Mouse (Mus musculus) cortical plate, adult 2 months (tissue): ENCODE data around the gene Sumo3. TPM values are rescaled to one million over a fixed set of nuclear protein-coding genes. Genes with fewer than 3 reads are reported as not detected.
A peak's percentile ranks its signal among the peaks of the same experiment; 100 is the strongest.

ENCODE experiments used
- H3K27ac ChIP-seq: fragments of 200-500 bp; 2 replicates; pipeline ENCODE4 v1.5.1; 2012; ENCODE audit warnings: low read length, control low read depth, inconsistent platforms; ENCODE audit not compliant: insufficient read depth
- H3K4me1 ChIP-seq: fragments of 200-500 bp; 2 replicates; pipeline ENCODE4 v1.6.1; 2011; ENCODE audit warnings: low read length; ENCODE audit not compliant: control insufficient read depth, insufficient read depth
- H3K4me3 ChIP-seq: fragments of 200-500 bp; 2 replicates; pipeline ENCODE4 v1.5.1; 2011; ENCODE audit warnings: mild to moderate bottlenecking, low read length, control low read depth; ENCODE audit not compliant: insufficient read depth
- CTCF ChIP-seq: fragments of 200-500 bp; IDR thresholded peaks from 2 replicates; pipeline ENCODE4 v1.5.1; 2011; ENCODE audit warnings: mild to moderate bottlenecking, control low read depth, low read length; ENCODE audit not compliant: insufficient read depth; ENCODE audit errors: extremely low read depth
- POLR2A ChIP-seq: fragments of 200-500 bp; IDR thresholded peaks from 2 replicates; pipeline ENCODE4 v1.6.1; 2011; ENCODE audit warnings: mild to moderate bottlenecking, low read length, control low read depth; ENCODE audit not compliant: insufficient read depth; ENCODE audit errors: extremely low read depth
- polyA plus RNA-seq: library from polyadenylated mRNA; depleted of rRNA; stranded (reverse); fragments of >200 nt; gene quantifications from 2 replicates; pipeline ENCODE4 v1.2.3, GENCODE M21; 2012; rRNA removed

The Sumo3 gene
- 270 and 272 TPM in 2 replicates for polyA plus RNA-seq

- H3K4me3 ChIP-seq: peak within 1 kb of the TSS; percentile 93
- TF ChIP-seq CTCF (no peak), POLR2A (peak; percentile 71; the same call in 1 of the 2 replicates)
- peak within 1 kb of the TSS; percentile 97 for H3K27ac ChIP-seq
- peaks cover 11% of the 10 kb centered on the region for H3K4me1 ChIP-seq
Measured at GRCm38 (mm10) chr10:77605908-77606826, at the start of gene Sumo3, which contains the start of gene Gm49325. TSS of gene Sumo3 (plus strand) at chr10:77606097. TSS of gene Gm49325 (plus strand) at chr10:77606197.

DNA sequence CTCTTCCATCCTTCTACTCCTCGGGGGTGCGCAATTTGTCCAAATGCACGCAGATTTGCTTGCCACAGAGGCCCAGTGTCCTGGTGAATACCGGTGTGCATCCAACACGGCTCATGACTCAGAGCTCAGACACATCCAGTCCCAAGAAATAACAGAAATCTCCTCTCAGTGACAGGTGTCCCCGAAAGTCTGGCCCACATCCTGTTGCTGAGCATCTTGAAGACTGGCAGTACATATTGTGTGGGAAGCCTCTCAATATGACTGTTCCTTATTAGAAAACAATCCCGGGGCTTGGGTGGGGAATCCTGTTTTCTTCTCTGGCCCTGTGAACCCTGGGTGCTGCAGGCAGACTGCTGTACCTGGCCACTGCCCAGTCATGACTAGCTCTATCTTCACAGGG lies 49.3 kb upstream of the Sumo3 start:
- Histone ChIP-seq H3K4me1 (no peaks in the 10 kb centered on the region), H3K4me3 (no peak overlapping the region), H3K27ac (no peak overlapping the region)
- TF ChIP-seq CTCF (no peak), POLR2A (no peak)

- Histone ChIP-seq H3K4me3 (no peak overlapping the region), H3K27ac (no peak overlapping the region), H3K4me1 (no peaks in the 10 kb centered on the region)
- TF ChIP-seq POLR2A (no peak), CTCF (peak; percentile 47)
Measured at GRCm38 (mm10) chr10:77557641-77558040, 48.3 kb upstream of the Sumo3 start.

DNA sequence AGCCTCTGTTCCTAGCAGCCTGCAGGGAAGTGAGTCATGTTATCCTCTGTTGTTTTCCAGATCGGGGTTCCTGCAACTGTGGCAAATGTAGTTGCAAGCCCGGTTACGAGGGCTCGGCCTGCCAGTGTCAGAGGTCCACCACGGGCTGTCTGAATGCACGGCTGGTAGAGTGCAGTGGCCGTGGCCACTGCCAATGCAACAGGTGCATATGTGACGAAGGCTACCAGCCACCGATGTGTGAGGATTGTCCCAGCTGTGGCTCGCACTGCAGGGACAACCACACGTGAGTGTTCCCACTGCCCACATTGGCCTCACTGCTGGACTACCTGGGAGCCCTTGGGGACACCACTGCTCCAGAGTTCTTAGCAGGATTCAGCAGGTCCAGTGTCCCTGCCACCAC lies 45.8 kb upstream of the Sumo3 start:
- H3K4me1 ChIP-seq: no peaks in the 10 kb centered on the region
- TF ChIP-seq POLR2A: no peak
- TF ChIP-seq CTCF: no peak
- no peak overlapping the region for H3K27ac ChIP-seq
- no peak overlapping the region for H3K4me3 ChIP-seq

DNA sequence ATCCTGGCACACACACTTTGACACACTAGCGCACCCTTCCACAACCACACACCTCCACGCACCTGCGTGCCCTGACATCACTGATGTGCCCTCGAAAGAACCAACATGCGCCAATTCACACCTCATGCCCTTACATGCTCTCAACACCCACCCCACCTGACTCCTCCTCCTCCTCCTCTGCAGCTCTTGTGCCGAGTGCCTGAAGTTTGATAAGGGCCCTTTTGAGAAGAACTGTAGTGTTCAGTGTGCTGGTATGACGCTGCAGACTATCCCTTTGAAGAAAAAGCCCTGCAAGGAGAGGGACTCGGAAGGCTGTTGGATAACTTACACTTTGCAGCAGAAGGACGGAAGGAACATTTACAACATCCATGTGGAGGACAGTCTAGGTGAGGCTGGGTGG lies 45.1 kb upstream of the Sumo3 start:
- no peak overlapping the region for H3K27ac ChIP-seq
- H3K4me1 ChIP-seq: no peaks in the 10 kb centered on the region
- H3K4me3 ChIP-seq: no peak overlapping the region
- TF ChIP-seq POLR2A: no peak
- no peak for TF ChIP-seq CTCF

- no peak overlapping the region for H3K4me3 ChIP-seq
- no peaks in the 10 kb centered on the region for H3K4me1 ChIP-seq
- no peak overlapping the region for H3K27ac ChIP-seq
- no peak for TF ChIP-seq CTCF
- TF ChIP-seq POLR2A: no peak
Measured at GRCm38 (mm10) chr10:77561508-77561907, 44.4 kb upstream of the Sumo3 start.

GRCm38 (mm10) chr10:77565005-77565404 lies 40.9 kb upstream of the Sumo3 start:
- Histone ChIP-seq H3K4me3 (no peak overlapping the region), H3K27ac (no peak overlapping the region), H3K4me1 (no peaks in the 10 kb centered on the region)
- TF ChIP-seq CTCF: no peak
- no peak for TF ChIP-seq POLR2A

DNA sequence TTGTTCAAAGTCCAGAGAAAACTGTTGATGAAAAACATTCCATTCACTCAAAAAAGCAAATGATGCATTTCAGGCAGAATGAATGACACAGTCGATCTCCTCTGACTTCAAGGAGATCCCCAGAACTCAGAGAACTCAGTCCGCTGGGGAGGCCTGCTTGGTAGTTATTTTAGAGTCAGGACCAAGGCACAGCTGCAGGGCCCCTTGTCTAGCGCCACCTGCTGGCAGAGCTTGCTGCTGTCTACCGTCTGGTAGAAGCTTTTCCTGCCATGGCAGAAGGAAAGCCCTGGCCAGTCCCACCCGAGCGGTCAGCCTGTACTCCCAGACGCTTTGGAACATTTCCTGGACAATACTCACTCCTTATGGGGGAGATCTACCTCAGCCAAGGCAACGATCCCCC lies 39.2 kb upstream of the Sumo3 start:
- no peak overlapping the region for H3K27ac ChIP-seq

GRCm38 (mm10) chr10:77569481-77569880 lies 36.4 kb upstream of the Sumo3 start:
- no peak for TF ChIP-seq POLR2A
- TF ChIP-seq CTCF: no peak
- no peak overlapping the region for H3K27ac ChIP-seq
- H3K4me1 ChIP-seq: no peaks in the 10 kb centered on the region
- H3K4me3 ChIP-seq: no peak overlapping the region

More for the DNA sequence above, 39.2 kb upstream of the Sumo3 start:
- H3K4me1 ChIP-seq: no peaks in the 10 kb centered on the region
- no peak overlapping the region for H3K4me3 ChIP-seq
- TF ChIP-seq CTCF (peak; percentile 81), POLR2A (no peak)

DNA sequence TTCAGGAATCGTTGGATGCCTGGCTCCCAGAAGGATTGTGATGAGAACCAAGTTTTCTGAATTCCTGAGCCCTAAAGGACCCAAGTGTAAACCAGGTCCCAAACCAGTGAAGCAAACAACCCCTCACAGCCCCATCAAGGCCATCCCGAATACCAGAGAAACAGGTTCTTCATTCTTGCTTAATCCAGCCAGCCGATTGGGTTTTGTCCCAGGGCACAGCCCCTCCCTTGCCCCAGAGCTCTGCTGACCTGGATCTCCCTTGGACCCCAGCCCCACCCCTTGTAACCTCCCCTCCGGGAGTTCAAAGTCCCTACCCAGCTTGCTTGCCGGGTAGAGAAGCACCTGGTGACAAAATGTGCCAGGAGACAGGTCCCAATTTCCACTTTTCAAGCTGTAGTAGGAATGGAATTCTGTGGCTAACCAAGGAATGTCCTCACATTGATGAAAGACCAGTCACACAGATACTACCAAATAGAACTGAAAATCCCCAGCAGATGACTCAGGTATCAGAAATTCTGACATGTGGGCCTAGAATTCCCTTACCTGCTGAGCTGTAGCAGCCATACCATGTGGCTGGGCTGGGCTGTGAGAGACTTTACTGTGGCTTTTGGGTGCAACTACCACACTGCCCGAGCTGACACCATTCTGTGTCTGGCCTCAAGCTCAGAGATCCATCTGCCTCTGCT lies 35.8 kb upstream of the Sumo3 start:
- no peak overlapping the region for H3K27ac ChIP-seq
- TF ChIP-seq POLR2A (no peak), CTCF (no peak)
- H3K4me1 ChIP-seq: no peaks in the 10 kb centered on the region
- H3K4me3 ChIP-seq: no peak overlapping the region
